Mouse (Mus musculus): ENCODE measurements around the gene Ptcra. TPM values are rescaled to one million over a fixed set of nuclear protein-coding genes. Genes with fewer than 3 reads are reported as not detected.

The Ptcra gene
- polyA plus RNA-seq, 1 experiment from 2014 or later, result 0.53 TPM

DNA sequence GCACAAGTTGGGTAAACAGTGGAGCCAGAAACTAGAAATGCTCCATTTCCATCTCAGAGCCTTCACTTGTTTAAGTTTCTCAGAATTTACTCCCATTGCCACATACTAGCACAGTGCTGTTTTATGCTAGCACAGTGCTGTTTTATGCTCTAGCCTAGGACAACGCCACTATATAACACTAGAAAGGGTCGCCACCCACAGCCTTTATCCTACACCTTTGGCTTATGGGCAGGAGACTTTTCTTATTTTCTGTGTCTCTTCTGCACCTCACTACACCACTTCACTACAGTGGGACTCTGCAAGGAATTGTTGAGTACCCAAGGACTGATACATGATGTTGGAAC, 19.7 kb upstream of the Ptcra start:
- peak overlapping the region; percentile 64 for H3K4me2 ChIP-seq
- WGBS, result 74% methylated on average over 2 of the region's 2 CpGs

DNA sequence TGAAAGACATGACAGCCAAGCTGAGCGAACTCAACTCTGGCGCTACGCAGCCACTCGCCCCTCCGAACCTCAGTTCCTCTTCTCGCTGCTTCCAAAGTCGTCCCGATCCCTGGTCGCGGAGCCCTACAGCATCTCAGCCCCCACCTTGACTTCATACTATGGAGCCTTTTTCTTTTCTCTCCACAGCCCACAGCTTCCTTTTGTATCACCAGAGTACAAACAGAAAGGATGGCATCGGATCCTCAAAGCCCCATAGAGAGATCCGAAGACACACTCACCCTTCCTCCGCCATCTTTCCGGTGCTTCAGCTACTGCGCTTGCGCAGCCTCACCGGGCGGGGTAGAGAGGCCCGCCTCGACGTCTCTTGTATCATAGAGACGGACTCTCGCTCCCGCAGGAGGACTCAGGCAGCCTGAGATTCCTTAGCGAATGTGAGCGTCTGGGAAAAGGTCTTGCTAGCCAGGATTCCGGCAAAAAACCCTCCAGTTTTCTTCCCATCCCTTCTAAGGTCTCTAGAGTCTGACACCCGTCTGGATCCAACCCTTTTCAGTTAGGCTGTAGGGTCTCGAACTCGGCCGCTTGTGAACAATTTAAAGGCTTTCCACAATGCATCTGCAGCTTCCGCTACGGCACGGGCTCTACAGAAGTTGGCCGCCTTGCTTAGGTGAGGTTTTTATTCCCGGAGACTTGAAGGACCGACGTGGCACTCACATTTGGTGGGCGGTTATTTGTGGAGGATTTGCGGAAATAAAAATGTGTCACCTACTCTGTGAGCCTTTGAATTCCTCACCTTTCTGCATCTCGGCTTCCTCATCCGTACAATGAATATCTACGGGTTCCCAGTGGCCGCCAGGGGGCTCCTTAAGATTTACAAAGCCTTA, 19.1 kb upstream of the Ptcra start, which contains the start of gene Rpl7l1:
Gene Rpl7l1, minus strand, starts transcription at position 332 of the 881 bp plus-strand sequence.
- under 1% methylated on average over 44 of the region's 44 CpGs for WGBS

More for the DNA sequence above, 19.7 kb upstream of the Ptcra start:
- peak overlapping the region; percentile 72 for H3K4me3 ChIP-seq
- H3K9ac ChIP-seq, result 0 out of 2 replicates have a peak overlapping the region, but pooled peaks have one; percentile 86
- no peaks in the 10 kb centered on the region for H3K27me3 ChIP-seq
- H3K9me3 ChIP-seq, result no peaks in the 10 kb centered on the region
- peaks cover 5% of the 10 kb centered on the region for H3K4me1 ChIP-seq
- ATAC-seq (ENCODE audit: insufficient number of reproducible peaks, insufficient read depth, low FRiP score, low TSS enrichment, low read depth), result no peak
- peaks cover 26% of the 10 kb centered on the region for H3K36me3 ChIP-seq
- peak overlapping the region; percentile 88 for H3K27ac ChIP-seq

DNA sequence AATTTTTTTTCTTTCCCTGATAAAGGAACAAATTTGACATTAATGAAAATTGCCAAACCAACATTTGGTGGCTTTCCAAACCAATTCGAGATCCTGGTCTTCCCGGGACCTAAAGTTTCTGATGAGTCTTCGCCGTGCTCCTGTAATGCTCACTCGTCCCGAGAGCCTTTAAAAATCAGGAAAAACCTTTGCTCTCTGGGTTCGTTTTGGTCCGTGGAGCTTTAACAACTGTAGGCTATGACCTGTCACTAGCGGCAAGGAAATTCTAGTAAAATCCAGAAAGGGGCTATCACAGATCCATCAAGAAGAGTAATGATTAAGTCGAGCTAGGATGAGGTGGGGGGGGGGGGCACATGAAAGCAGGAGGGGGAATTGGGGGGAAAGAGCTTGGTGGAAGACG, 18.4 kb upstream of the Ptcra start:
- H3K4me3 ChIP-seq, result peak overlapping the region; percentile 72
- H3K36me3 ChIP-seq, result peaks cover 39% of the 10 kb centered on the region
- WGBS, result 4% methylated on average over 11 of the region's 11 CpGs
- peak overlapping the region; percentile 86 for H3K9ac ChIP-seq
- H3K27me3 ChIP-seq, result no peaks in the 10 kb centered on the region
- ATAC-seq (ENCODE audit: insufficient number of reproducible peaks, insufficient read depth, low FRiP score, low TSS enrichment, low read depth), result no peak
- H3K27ac ChIP-seq, result peak overlapping the region; percentile 88
- H3K9me3 ChIP-seq, result no peaks in the 10 kb centered on the region
- H3K4me1 ChIP-seq, result peaks cover 5% of the 10 kb centered on the region
- peak overlapping the region; percentile 64 for H3K4me2 ChIP-seq

More for the DNA sequence above, 19.1 kb upstream of the Ptcra start, which contains the start of gene Rpl7l1:
- H3K36me3 ChIP-seq, result peaks cover 32% of the 10 kb centered on the region
- peak within 1 kb of the TSS; percentile 64 for H3K4me2 ChIP-seq
- no peaks in the 10 kb centered on the region for H3K27me3 ChIP-seq
- H3K9me3 ChIP-seq, result no peaks in the 10 kb centered on the region
- peak; percentile 92 for ATAC-seq (ENCODE audit: insufficient number of reproducible peaks, insufficient read depth, low FRiP score, low TSS enrichment, low read depth)
- peak within 1 kb of the TSS; percentile 86 for H3K9ac ChIP-seq
- H3K4me1 ChIP-seq, result peaks cover 5% of the 10 kb centered on the region
- H3K27ac ChIP-seq, result peak within 1 kb of the TSS; percentile 88
- peak within 1 kb of the TSS; percentile 72 for H3K4me3 ChIP-seq

DNA sequence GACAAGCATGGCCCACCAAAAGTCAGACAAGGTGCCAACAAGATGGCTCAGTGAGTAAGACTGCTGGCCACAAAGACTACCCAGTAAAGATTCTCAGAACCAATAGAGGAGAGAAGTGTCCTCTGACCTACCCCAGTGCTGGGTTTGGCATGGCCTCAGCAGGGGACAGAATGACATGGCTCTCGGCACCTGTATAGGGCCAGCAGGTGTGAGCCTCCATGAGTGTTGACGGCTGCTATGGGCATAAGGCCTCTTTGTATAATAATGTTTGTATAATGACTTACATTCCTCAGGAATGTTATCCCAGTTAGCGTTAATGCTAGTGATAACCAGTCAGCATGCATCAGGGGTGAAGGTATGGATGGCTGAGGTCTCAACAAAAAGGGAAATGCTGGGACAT, 12.6 kb upstream of the Ptcra start:
- ATAC-seq (ENCODE audit: insufficient number of reproducible peaks, insufficient read depth, low FRiP score, low TSS enrichment, low read depth), result no peak
- Histone ChIP-seq H3K4me1 (peaks cover 22% of the 10 kb centered on the region), H3K4me3 (no peak overlapping the region), H3K9ac (no peak overlapping the region), H3K4me2 (no peak overlapping the region), H3K27ac (no peak overlapping the region), H3K27me3 (no peaks in the 10 kb centered on the region), H3K9me3 (no peaks in the 10 kb centered on the region), H3K36me3 (peaks cover 66% of the 10 kb centered on the region)
- WGBS, result 89% methylated on average over 3 of the region's 3 CpGs

DNA sequence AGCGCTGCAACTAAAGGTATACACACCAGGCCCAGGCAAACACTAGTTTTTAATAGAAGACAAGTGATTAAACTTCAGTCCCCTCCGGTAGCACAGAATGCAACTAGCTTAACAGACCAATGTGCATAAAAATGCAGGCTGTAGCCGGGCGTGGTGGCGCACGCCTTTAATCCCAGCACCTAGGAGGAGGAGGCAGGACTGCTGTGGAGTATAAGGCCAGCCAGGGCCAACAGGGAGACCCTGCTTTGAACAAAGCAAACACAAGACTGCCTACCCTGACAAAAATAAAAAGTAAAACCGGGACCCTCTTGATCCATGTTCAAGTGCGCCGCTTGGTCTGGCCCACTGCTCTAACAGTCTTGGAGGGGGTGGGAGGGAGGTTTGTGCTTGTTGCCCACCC, 11.6 kb upstream of the Ptcra start:
- Histone ChIP-seq H3K9me3 (no peaks in the 10 kb centered on the region), H3K27me3 (no peaks in the 10 kb centered on the region), H3K4me2 (no peak overlapping the region), H3K27ac (no peak overlapping the region), H3K9ac (no peak overlapping the region), H3K4me3 (no peak overlapping the region), H3K36me3 (peaks cover 58% of the 10 kb centered on the region), H3K4me1 (peaks cover 20% of the 10 kb centered on the region)
- WGBS, result 96% methylated on average over 9 of the region's 9 CpGs
- ATAC-seq (ENCODE audit: insufficient number of reproducible peaks, insufficient read depth, low FRiP score, low TSS enrichment, low read depth), result no peak

DNA sequence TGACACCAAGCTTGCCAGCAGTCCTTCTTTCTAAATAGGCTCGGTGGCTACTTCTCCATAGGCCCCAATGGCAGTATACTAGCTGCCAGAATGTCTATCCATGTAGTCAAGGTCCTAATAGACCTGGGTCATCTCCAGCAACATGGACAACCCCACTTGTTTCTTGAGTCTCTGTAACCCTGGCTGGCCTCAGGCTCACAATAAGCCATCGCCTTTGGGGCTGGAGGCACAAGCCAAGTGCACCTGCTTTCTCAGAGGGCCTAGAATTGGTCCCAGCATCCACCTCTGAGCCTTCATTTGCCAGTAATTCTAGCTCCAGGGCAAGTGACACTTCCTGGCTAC, 10.6 kb upstream of the Ptcra start:
- H3K4me3 ChIP-seq, result peak overlapping the region; percentile 91
- H3K27me3 ChIP-seq, result no peaks in the 10 kb centered on the region
- WGBS, result 53% methylated on average over 2 of the region's 2 CpGs
- H3K9me3 ChIP-seq, result no peaks in the 10 kb centered on the region
- no peak for ATAC-seq (ENCODE audit: insufficient number of reproducible peaks, insufficient read depth, low FRiP score, low TSS enrichment, low read depth)
- peaks cover 20% of the 10 kb centered on the region for H3K4me1 ChIP-seq
- H3K27ac ChIP-seq, result no peak overlapping the region; the same call in 1 of the 2 replicates
- no peak overlapping the region for H3K9ac ChIP-seq
- peaks cover 49% of the 10 kb centered on the region for H3K36me3 ChIP-seq
- H3K4me2 ChIP-seq, result peak overlapping the region; percentile 64

DNA sequence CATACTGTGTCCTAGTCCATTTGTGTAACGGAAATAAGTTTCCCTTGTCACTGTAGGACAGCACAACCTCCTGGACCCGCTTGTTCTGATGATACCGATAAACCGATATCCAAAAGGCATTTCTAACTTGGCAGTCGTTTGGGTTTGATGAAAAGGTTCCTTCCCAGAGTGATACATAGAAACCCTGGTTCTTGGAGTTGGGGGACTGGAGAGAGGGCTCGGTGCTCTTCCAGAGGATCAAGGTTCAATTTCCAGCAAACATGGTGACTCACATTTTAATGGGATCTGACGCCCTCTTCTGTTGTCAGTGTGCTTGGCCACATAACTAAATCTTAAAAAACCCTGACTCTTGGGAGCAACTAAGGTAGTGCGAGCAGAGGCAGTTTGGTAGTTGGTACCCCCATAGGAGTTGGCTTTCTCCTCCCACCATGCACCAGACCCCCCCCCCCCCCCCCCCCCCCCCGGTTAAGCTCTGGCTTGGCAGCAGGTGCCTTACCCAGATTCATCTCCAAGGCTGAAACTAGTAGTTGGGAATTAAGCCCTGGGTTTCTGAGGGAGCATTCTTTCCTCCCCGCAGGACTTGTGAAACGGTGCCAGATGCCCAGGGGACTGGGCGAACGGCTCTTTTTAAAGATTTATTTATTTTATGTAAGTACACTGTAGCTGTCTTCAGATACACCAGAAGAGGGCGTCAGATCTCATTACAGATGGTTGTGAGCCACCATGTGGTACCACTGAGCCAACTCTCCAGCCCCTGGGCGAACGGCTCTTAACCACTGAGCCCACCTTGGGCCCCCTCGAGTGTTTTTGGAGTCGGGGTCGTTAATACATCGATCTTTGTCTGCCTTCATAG, 10.0 kb upstream of the Ptcra start:
- H3K9ac ChIP-seq, result peak overlapping the region; percentile 90
- H3K4me3 ChIP-seq, result peak overlapping the region; percentile 91
- peak overlapping the region; percentile 64 for H3K4me2 ChIP-seq
- H3K27me3 ChIP-seq, result no peaks in the 10 kb centered on the region
- peaks cover 20% of the 10 kb centered on the region for H3K4me1 ChIP-seq
- H3K27ac ChIP-seq, result peak overlapping the region; percentile 88
- H3K36me3 ChIP-seq, result peaks cover 43% of the 10 kb centered on the region
- 0 out of 2 replicates have a peak, but pooled peaks have one; percentile 1 for ATAC-seq (ENCODE audit: insufficient number of reproducible peaks, insufficient read depth, low FRiP score, low TSS enrichment, low read depth)
- no peaks in the 10 kb centered on the region for H3K9me3 ChIP-seq
- WGBS, result 10% methylated on average over 19 of the region's 20 CpGs

DNA sequence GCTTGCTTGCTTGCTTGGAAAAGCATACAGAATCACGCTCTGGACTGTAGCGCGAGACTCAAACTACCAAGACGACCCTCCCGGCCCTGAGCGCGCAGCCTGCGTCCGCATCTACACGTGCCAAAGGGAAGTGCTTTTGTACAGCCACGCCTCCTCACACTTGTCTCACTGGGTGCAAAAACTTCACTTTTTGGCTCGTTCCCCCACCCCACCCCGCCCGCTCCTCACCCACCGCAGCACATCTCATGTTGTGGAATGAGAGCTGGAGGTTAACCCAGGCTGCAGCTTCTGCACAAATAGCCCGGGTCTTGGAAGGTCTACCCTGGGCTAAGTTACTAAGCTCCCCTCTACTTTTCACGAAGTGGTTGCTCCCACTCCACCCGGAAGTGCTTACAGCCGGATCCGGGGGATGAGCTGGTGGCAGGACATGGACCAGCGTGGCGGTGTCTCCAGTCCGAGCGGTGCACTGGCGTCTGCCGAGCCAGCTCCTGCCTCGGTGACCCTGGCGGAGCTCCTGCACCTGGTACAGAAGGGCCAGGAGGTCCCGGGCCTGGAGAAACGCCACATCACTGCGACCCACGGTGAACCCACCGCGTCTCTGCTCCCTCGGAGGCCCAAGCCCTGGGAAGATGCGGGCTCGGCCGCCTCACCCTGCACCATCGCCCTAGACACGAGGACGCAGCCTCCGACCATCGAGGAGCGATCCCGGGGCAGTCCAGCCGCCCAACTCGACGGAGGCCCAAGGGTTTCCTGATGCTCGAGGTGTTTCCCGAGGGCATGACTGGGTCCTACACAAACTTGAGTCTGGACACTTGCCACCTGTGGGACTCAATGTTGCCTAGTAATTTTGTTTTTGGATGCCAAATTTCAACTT, 9.1 kb upstream of the Ptcra start, which contains the start of gene 2310039H08Rik:
Gene 2310039H08Rik, plus strand, starts transcription at position 232 of the 874 bp plus-strand sequence.
- Histone ChIP-seq H3K27ac (peak within 1 kb of the TSS; percentile 88), H3K4me1 (peaks cover 20% of the 10 kb centered on the region), H3K9ac (peak within 1 kb of the TSS; percentile 90), H3K36me3 (peaks cover 34% of the 10 kb centered on the region), H3K9me3 (no peaks in the 10 kb centered on the region), H3K4me2 (peak within 1 kb of the TSS; percentile 64), H3K4me3 (peak within 1 kb of the TSS; percentile 91), H3K27me3 (no peaks in the 10 kb centered on the region)
- WGBS, result under 1% methylated on average over 50 of the region's 50 CpGs
- peak; percentile 84 for ATAC-seq (ENCODE audit: insufficient number of reproducible peaks, insufficient read depth, low FRiP score, low TSS enrichment, low read depth)

DNA sequence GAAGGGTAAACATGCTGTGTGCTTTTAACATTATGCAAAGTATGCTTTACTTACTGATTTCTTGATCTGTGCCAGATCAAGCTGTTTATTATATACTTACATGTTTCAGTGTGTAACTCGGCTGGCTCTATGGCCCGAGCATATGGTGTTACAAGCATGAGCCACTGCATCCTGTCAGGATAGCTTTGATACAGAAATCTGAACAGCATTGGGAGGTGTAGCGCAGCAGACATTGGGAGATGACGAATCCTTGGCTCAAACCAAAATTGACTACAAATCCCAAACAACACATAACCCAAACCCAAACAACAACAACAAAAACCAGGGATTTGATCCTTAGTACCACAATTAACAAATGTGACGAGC, 8.5 kb upstream of the Ptcra start:
- Histone ChIP-seq H3K27ac (peak overlapping the region; percentile 88), H3K27me3 (no peaks in the 10 kb centered on the region), H3K9ac (peak overlapping the region; percentile 90), H3K36me3 (peaks cover 28% of the 10 kb centered on the region), H3K4me2 (peak overlapping the region; percentile 64), H3K4me3 (peak overlapping the region; percentile 91), H3K9me3 (no peaks in the 10 kb centered on the region), H3K4me1 (peaks cover 20% of the 10 kb centered on the region)
- no peak for ATAC-seq (ENCODE audit: insufficient number of reproducible peaks, insufficient read depth, low FRiP score, low TSS enrichment, low read depth)
- WGBS, result 2% methylated on average over 5 of the region's 5 CpGs

DNA sequence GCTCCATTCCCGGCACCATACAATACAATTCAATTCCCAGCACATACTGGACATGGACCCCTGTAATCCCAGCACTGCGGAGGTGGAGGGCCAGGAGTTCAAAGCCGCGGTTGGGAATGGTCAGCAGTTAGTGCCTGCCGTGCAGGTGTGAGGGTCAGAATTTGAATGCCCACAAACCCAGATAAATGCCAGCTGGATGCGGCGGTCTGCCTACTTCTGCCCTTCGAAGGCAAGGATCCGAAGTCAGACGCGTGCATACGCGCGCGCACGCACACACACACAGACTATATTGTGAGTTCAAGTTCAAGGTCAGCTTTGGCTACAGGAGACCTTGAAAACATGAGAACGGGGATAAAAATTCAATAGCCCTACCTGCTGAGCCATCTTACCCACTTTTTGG, 8.1 kb upstream of the Ptcra start:
- Histone ChIP-seq H3K4me3 (peak overlapping the region; percentile 91), H3K9me3 (no peaks in the 10 kb centered on the region), H3K27ac (peak overlapping the region; percentile 88), H3K36me3 (peaks cover 25% of the 10 kb centered on the region), H3K4me2 (peak overlapping the region; percentile 64), H3K27me3 (no peaks in the 10 kb centered on the region), H3K4me1 (peaks cover 20% of the 10 kb centered on the region), H3K9ac (peak overlapping the region; percentile 90)
- no peak for ATAC-seq (ENCODE audit: insufficient number of reproducible peaks, insufficient read depth, low FRiP score, low TSS enrichment, low read depth)
- 67% methylated on average over 17 of the region's 17 CpGs for WGBS

DNA sequence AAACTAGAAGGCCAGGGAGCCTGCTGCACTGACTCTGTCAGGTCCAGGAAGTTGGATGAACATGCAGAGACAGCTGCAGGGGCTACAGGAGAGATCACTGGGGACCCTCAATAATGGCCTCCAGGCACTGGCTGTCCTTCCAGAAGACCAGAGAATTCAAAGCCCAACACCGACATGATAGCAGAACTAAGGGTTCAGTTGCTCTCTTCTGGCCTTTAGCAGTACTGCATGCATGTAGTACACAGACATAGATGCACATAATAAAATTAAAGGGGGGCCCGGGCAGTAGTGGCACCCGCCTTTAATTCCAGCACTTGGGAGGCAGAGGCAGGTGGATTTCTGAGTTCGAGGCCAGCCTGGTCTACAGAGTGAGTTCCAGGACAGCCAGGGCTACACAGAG, 7.5 kb upstream of the Ptcra start:
- Histone ChIP-seq H3K9ac (no peak overlapping the region), H3K4me2 (no peak overlapping the region), H3K27me3 (no peaks in the 10 kb centered on the region), H3K36me3 (peaks cover 19% of the 10 kb centered on the region), H3K4me1 (peaks cover 20% of the 10 kb centered on the region), H3K4me3 (no peak overlapping the region), H3K9me3 (no peaks in the 10 kb centered on the region), H3K27ac (no peak overlapping the region)
- 80% methylated on average over 4 of the region's 4 CpGs for WGBS
- no peak for ATAC-seq (ENCODE audit: insufficient number of reproducible peaks, insufficient read depth, low FRiP score, low TSS enrichment, low read depth)
